Mouse (Mus musculus): Measurements from ENCODE around the gene Tspo. TPM values are rescaled to one million over a fixed set of nuclear protein-coding genes. Genes with fewer than 3 reads are reported as not detected.

Gene Tspo
- polyA plus RNA-seq, 1 experiment: 584 TPM

DNA sequence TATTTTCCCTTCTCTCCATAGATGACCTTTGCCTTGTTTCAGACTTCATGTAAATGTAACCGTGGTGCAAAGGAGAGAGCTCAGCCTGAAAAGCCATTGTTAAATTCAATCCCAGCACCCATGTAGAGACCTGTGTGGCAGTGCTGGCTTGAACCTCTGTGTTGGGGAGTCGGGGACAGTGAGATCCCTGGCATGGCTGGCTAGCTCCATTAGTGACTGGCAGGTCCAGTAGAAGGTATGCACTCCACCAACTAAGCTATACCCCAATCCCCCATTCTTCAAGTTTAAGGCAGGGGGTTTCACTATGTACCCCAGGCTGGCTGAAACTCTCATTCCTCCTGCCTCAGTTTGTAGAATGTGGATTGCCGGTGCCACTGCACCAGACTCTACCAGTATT is 39.1 kb upstream of the Tspo start:
- no peak for TF ChIP-seq POLR2A (IDR thresholded peaks at IDR 0.05; ENCODE audit: control insufficient read depth, extremely low read depth, insufficient read depth, low read length, poor library complexity)
- no peak for TF ChIP-seq CTCF (IDR thresholded peaks at IDR 0.05; ENCODE audit: borderline replicate concordance, control insufficient read depth, extremely low read depth, insufficient read depth, low read length, poor library complexity)
- no peak overlapping the region for H3K27ac ChIP-seq (ENCODE audit: control insufficient read depth, insufficient read depth, low read length)

GRCm38 (mm10) chr15:83526424-83527091 is 36.8 kb upstream of the Tspo start, which contains the start of gene Bik:
Gene Bik, plus strand, starts transcription at chr15:83526862.
- H3K27me3 ChIP-seq (ENCODE audit: control insufficient read depth, insufficient read depth, low read length): peaks cover 2% of the 10 kb centered on the region; the same call in 1 of the 2 replicates
- H3K27ac ChIP-seq (ENCODE audit: control insufficient read depth, insufficient read depth, low read length): no peak within 1 kb of the TSS

More for the DNA sequence above, 39.1 kb upstream of the Tspo start:
- Histone ChIP-seq H3K4me1 (replicated peaks; ENCODE audit: control insufficient read depth, insufficient read depth, low read length) (peaks cover 6% of the 10 kb centered on the region; the same call in 1 of the 2 replicates), H3K4me3 (ENCODE audit: control insufficient read depth, insufficient read depth, low read length) (no peak overlapping the region), H3K36me3 (ENCODE audit: control insufficient read depth, insufficient read depth, low read length) (no peaks in the 10 kb centered on the region), H3K27me3 (ENCODE audit: control insufficient read depth, insufficient read depth, low read length) (peaks cover 2% of the 10 kb centered on the region; the same call in 1 of the 2 replicates)
- no peak for DNase-seq
- 93% methylated on average over 3 of the region's 3 CpGs for WGBS

GRCm38 (mm10) chr15:83527092-83527437 is 36.3 kb upstream of the Tspo start:
- H3K4me1 ChIP-seq (replicated peaks; ENCODE audit: control insufficient read depth, insufficient read depth, low read length): peaks cover 6% of the 10 kb centered on the region; the same call in 1 of the 2 replicates
- peak overlapping the region; percentile 51 for H3K4me3 ChIP-seq (ENCODE audit: control insufficient read depth, insufficient read depth, low read length)
- TF ChIP-seq POLR2A (IDR thresholded peaks at IDR 0.05; ENCODE audit: control insufficient read depth, extremely low read depth, insufficient read depth, low read length, poor library complexity): no peak; the same call in 1 of the 2 replicates
- TF ChIP-seq CTCF (IDR thresholded peaks at IDR 0.05; ENCODE audit: borderline replicate concordance, control insufficient read depth, extremely low read depth, insufficient read depth, low read length, poor library complexity): no peak
- 7% methylated on average over 26 of the region's 26 CpGs for WGBS
- peaks cover 2% of the 10 kb centered on the region; the same call in 1 of the 2 replicates for H3K27me3 ChIP-seq (ENCODE audit: control insufficient read depth, insufficient read depth, low read length)
- H3K36me3 ChIP-seq (ENCODE audit: control insufficient read depth, insufficient read depth, low read length): no peaks in the 10 kb centered on the region
- DNase-seq: no peak
- H3K27ac ChIP-seq (ENCODE audit: control insufficient read depth, insufficient read depth, low read length): no peak overlapping the region

More at GRCm38 (mm10) chr15:83526424-83527091, 36.8 kb upstream of the Tspo start, which contains the start of gene Bik:
- 2% methylated on average over 41 of the region's 45 CpGs for WGBS
- TF ChIP-seq POLR2A (IDR thresholded peaks at IDR 0.05; ENCODE audit: control insufficient read depth, extremely low read depth, insufficient read depth, low read length, poor library complexity) (peak; percentile 24; the same call in 1 of the 2 replicates), CTCF (IDR thresholded peaks at IDR 0.05; ENCODE audit: borderline replicate concordance, control insufficient read depth, extremely low read depth, insufficient read depth, low read length, poor library complexity) (no peak)
- peaks cover 6% of the 10 kb centered on the region; the same call in 1 of the 2 replicates for H3K4me1 ChIP-seq (replicated peaks; ENCODE audit: control insufficient read depth, insufficient read depth, low read length)
- peak; percentile 67 for DNase-seq
- peak within 1 kb of the TSS; percentile 51 for H3K4me3 ChIP-seq (ENCODE audit: control insufficient read depth, insufficient read depth, low read length)
- H3K36me3 ChIP-seq (ENCODE audit: control insufficient read depth, insufficient read depth, low read length): no peaks in the 10 kb centered on the region

- no peak for DNase-seq
- H3K36me3 ChIP-seq (ENCODE audit: control insufficient read depth, insufficient read depth, low read length): no peaks in the 10 kb centered on the region
- H3K27ac ChIP-seq (ENCODE audit: control insufficient read depth, insufficient read depth, low read length): no peak overlapping the region
- 86% methylated on average over 2 of the region's 2 CpGs for WGBS
- TF ChIP-seq POLR2A (IDR thresholded peaks at IDR 0.05; ENCODE audit: control insufficient read depth, extremely low read depth, insufficient read depth, low read length, poor library complexity): no peak
- H3K4me3 ChIP-seq (ENCODE audit: control insufficient read depth, insufficient read depth, low read length): no peak overlapping the region
- H3K4me1 ChIP-seq (replicated peaks; ENCODE audit: control insufficient read depth, insufficient read depth, low read length): peaks cover 6% of the 10 kb centered on the region; the same call in 1 of the 2 replicates
- H3K27me3 ChIP-seq (ENCODE audit: control insufficient read depth, insufficient read depth, low read length): peaks cover 2% of the 10 kb centered on the region; the same call in 1 of the 2 replicates
These were observed 35.6 kb upstream of the Tspo start for GRCm38 (mm10) chr15:83527747-83528146.

GRCm38 (mm10) chr15:83528892-83529291 is 34.5 kb upstream of the Tspo start:
- no peak for DNase-seq
- H3K36me3 ChIP-seq (ENCODE audit: control insufficient read depth, insufficient read depth, low read length): no peaks in the 10 kb centered on the region
- WGBS: 90% methylated on average over 4 of the region's 4 CpGs

DNA sequence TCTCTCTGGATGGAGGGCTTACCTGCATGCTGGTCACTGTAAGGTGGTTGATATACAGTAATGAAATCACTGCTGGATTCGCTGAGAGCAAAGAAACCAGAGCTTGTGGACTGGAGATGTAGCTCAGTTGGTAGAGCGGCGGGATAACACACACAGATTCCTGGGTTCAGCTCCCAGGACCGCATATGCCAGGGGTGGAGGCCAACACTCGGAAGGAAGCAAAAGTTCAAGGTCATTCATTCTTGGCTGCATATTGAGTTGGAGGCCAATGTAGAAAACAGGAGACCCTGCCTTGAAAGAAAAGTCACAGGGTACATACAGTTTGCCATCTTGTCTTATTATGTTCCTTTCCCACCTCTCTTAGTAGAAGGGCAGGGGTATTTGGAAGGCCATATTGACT is 33.6 kb upstream of the Tspo start:
- no peak for DNase-seq

More at GRCm38 (mm10) chr15:83528892-83529291, 34.5 kb upstream of the Tspo start:
- Histone ChIP-seq H3K4me3 (ENCODE audit: control insufficient read depth, insufficient read depth, low read length) (no peak overlapping the region), H3K4me1 (replicated peaks; ENCODE audit: control insufficient read depth, insufficient read depth, low read length) (peaks cover 6% of the 10 kb centered on the region; the same call in 1 of the 2 replicates), H3K27me3 (ENCODE audit: control insufficient read depth, insufficient read depth, low read length) (peaks cover 2% of the 10 kb centered on the region; the same call in 1 of the 2 replicates), H3K27ac (ENCODE audit: control insufficient read depth, insufficient read depth, low read length) (no peak overlapping the region)
- no peak for TF ChIP-seq CTCF (IDR thresholded peaks at IDR 0.05; ENCODE audit: borderline replicate concordance, control insufficient read depth, extremely low read depth, insufficient read depth, low read length, poor library complexity)
- no peak for TF ChIP-seq POLR2A (IDR thresholded peaks at IDR 0.05; ENCODE audit: control insufficient read depth, extremely low read depth, insufficient read depth, low read length, poor library complexity)

More for the DNA sequence above, 33.6 kb upstream of the Tspo start:
- Histone ChIP-seq H3K27me3 (ENCODE audit: control insufficient read depth, insufficient read depth, low read length) (peaks cover 2% of the 10 kb centered on the region; the same call in 1 of the 2 replicates), H3K36me3 (ENCODE audit: control insufficient read depth, insufficient read depth, low read length) (no peaks in the 10 kb centered on the region), H3K4me1 (replicated peaks; ENCODE audit: control insufficient read depth, insufficient read depth, low read length) (peaks cover 6% of the 10 kb centered on the region; the same call in 1 of the 2 replicates), H3K27ac (ENCODE audit: control insufficient read depth, insufficient read depth, low read length) (no peak overlapping the region), H3K4me3 (ENCODE audit: control insufficient read depth, insufficient read depth, low read length) (no peak overlapping the region)
- WGBS: 78% methylated on average over 5 of the region's 5 CpGs
- TF ChIP-seq CTCF (IDR thresholded peaks at IDR 0.05; ENCODE audit: borderline replicate concordance, control insufficient read depth, extremely low read depth, insufficient read depth, low read length, poor library complexity): no peak
- no peak for TF ChIP-seq POLR2A (IDR thresholded peaks at IDR 0.05; ENCODE audit: control insufficient read depth, extremely low read depth, insufficient read depth, low read length, poor library complexity)
